Mouse (Mus musculus) liver, embryonic 14.5 days (tissue): ENCODE results near the gene Dact2.

Experiments
- CTCF ChIP-seq: IDR thresholded peaks from 2 replicates; pipeline ENCODE4 v1.5.1; 2016; ENCODE audit warnings: antibody characterized with exemption, low read depth, control low read depth
- EP300 ChIP-seq: IDR thresholded peaks from 2 replicates; pipeline ENCODE4 v1.6.1; 2016; ENCODE audit warnings: antibody characterized with exemption, low read depth

GRCm38 (mm10) chr17:14201281-14201787 is 2.8 kb downstream of the Dact2 start:
- TF ChIP-seq EP300 (no peak), CTCF (no peak)
